Mouse (Mus musculus) G1E (cell line): ENCODE measurements around the gene Adprhl1. TPM values are rescaled to one million over a fixed set of nuclear protein-coding genes. Genes with fewer than 3 reads are reported as not detected.
A peak's percentile ranks its signal among the peaks of the same experiment; 100 is the strongest.

Experiments used
- ATAC-seq: 2 replicates; pipeline ENCODE4 v1.8.0; 2016; ENCODE audit warnings: mild to moderate bottlenecking; ENCODE audit not compliant: insufficient number of reproducible peaks, poor library complexity, low FRiP score, severe bottlenecking; ENCODE audit errors: extremely low read depth
- DNase-seq: peaks from one replicate; pipeline ENCODE4 v3.0.0; 2012; ENCODE audit warnings: low spot score
- H3K27me3 ChIP-seq: 2 replicates; pipeline ENCODE4 v1.6.1; 2012; ENCODE audit warnings: mild to moderate bottlenecking, low read length, inconsistent platforms; ENCODE audit not compliant: insufficient read depth
- H3K36me3 ChIP-seq: replicated peaks from 2 replicates; pipeline ENCODE3; 2012; ENCODE audit warnings: mild to moderate bottlenecking, inconsistent platforms
- H3K4me1 ChIP-seq: 2 replicates; pipeline ENCODE4 v1.6.1; 2012; ENCODE audit warnings: low read depth, low read length, inconsistent platforms, mixed read lengths; ENCODE audit not compliant: insufficient read depth
- H3K4me3 ChIP-seq: 2 replicates; pipeline ENCODE4 v1.5.1; 2012; ENCODE audit warnings: low read depth, mild to moderate bottlenecking, inconsistent platforms, low read length, moderate library complexity, mixed read lengths
- H3K9me3 ChIP-seq: replicated peaks from 2 replicates; pipeline ENCODE4 v1.6.1; 2012; ENCODE audit warnings: inconsistent platforms
- CTCF ChIP-seq: IDR thresholded peaks from 2 replicates; pipeline ENCODE4 v1.5.1; 2012; ENCODE audit warnings: low read depth, low read length, inconsistent platforms, mixed read lengths
- GATA1 ChIP-seq: IDR thresholded peaks from 2 replicates; pipeline ENCODE4 v1.6.1; 2012; ENCODE audit warnings: borderline replicate concordance, low read length, inconsistent platforms, mixed read lengths
- GATA2 ChIP-seq: IDR thresholded peaks from 2 replicates; pipeline ENCODE4 v1.6.1; 2012; ENCODE audit warnings: low read depth, low read length, inconsistent platforms, borderline replicate concordance
- POLR2AphosphoS5 ChIP-seq: IDR thresholded peaks from 2 replicates; pipeline ENCODE4 v1.6.1; 2012; ENCODE audit warnings: low read depth, low read length, inconsistent platforms; ENCODE audit not compliant: insufficient replicate concordance
- TAL1 ChIP-seq: conservative IDR thresholded peaks from 2 replicates; pipeline ENCODE4 v1.6.1; 2012; ENCODE audit warnings: low read depth, low read length, inconsistent platforms, mixed read lengths
- polyA plus RNA-seq: library from polyadenylated mRNA; stranded (reverse); fragments of >175 nt; gene quantifications from 2 replicates; pipeline ENCODE4 v1.2.3, GENCODE M21; 2012
- total RNA-seq, 2 experiments: library from RNA; stranded (forward) in 1 of 2; stranded (reverse) in 1 of 2; fragments of 200-1000 nt in 1 of 2; fragments of >200 nt in 1 of 2; fragmentation: Nextera tagmentation in 1 of 2; gene quantifications; 2 replicates each; pipeline ENCODE4 v1.2.3; 2014 to 2017

Gene Adprhl1
- total and polyA plus RNA-seq, 3 experiments = 0.22 TPM; not detected in 2

- H3K4me3 ChIP-seq = peak overlapping the region; percentile 24; the same call in 1 of the 2 replicates
- ATAC-seq = no peak
- peaks cover 58% of the 10 kb centered on the region for H3K36me3 ChIP-seq
- DNase-seq = peak; percentile 55
- peaks cover 67% of the 10 kb centered on the region for H3K4me1 ChIP-seq
- TF ChIP-seq TAL1 = no peak
- TF ChIP-seq CTCF = no peak
- no peaks in the 10 kb centered on the region for H3K9me3 ChIP-seq
- no peaks in the 10 kb centered on the region for H3K27me3 ChIP-seq
Observed at GRCm38 (mm10) chr8:13263376-13263775, 9.4 kb upstream of the Adprhl1 start.

- peaks cover 29% of the 10 kb centered on the region for H3K4me1 ChIP-seq
- H3K4me3 ChIP-seq = no peak overlapping the region
- ATAC-seq = no peak
- peaks cover 36% of the 10 kb centered on the region for H3K36me3 ChIP-seq
- H3K27me3 ChIP-seq = peaks cover 23% of the 10 kb centered on the region
- no peak for DNase-seq
- TF ChIP-seq GATA1 (no peak), POLR2AphosphoS5 (no peak), TAL1 (no peak), GATA2 (no peak), CTCF (no peak)
- no peaks in the 10 kb centered on the region for H3K9me3 ChIP-seq
Observed at GRCm38 (mm10) chr8:13253413-13253812, 549 bp downstream of the Adprhl1 start.

GRCm38 (mm10) chr8:13252837-13253236, 1.1 kb downstream of the Adprhl1 start:
- ATAC-seq = no peak
- peaks cover 28% of the 10 kb centered on the region for H3K27me3 ChIP-seq

GRCm38 (mm10) chr8:13244343-13244880, 9.6 kb downstream of the Adprhl1 start:
- no peak for TF ChIP-seq GATA1
- no peak for TF ChIP-seq POLR2AphosphoS5
- no peak for TF ChIP-seq CTCF
- TF ChIP-seq TAL1 = no peak
- no peak for TF ChIP-seq GATA2
- no peak for ATAC-seq

More at GRCm38 (mm10) chr8:13252837-13253236, 1.1 kb downstream of the Adprhl1 start:
- no peaks in the 10 kb centered on the region for H3K9me3 ChIP-seq
- TF ChIP-seq TAL1 (no peak), GATA2 (no peak), POLR2AphosphoS5 (no peak), GATA1 (no peak)
- peaks cover 30% of the 10 kb centered on the region for H3K36me3 ChIP-seq
- no peak overlapping the region for H3K4me3 ChIP-seq
- H3K4me1 ChIP-seq = peaks cover 23% of the 10 kb centered on the region
- DNase-seq = no peak

DNA sequence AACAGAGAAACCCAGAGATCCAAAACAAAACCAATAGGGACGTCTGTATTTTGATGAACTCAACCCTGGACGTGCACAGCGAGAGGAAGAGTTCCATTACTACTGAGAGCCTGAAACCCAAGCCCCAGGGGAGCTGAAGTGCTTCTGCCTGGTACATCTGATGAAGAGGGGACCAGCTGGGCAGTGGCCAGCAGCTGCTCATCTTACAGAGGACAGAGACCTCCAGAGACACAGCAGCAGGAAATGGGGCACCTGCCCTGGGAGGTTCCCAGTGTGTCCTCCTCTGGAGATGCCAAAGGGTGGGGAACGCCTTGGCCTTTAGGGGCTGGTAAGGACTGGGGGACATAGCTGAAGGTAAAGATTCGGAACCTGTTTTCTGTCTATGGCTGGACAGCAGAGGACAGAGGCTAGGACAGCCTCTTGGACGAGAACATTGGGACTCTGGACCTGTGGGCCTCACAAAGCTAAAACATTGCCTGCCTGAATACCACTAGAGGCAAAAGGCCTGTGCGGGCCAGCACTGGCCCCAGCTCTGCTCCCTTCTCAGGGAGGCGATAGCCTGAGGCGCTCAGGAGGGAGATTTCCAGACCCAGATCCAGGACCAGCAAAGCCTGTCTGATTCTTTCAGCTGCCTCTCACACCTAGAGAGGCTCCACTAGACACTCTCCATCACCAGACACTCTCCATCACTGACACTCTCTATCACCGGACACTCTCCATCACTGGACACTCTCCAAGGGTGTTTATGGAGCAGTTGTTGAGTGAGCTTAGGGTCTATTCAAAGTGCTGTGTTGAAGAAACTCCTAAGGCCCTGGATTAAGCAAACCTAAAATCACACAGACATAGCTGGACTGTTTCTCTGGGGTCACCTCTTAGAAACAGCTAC, 10.7 kb downstream of the Adprhl1 start:
- no peaks in the 10 kb centered on the region for H3K9me3 ChIP-seq
- no peaks in the 10 kb centered on the region for H3K4me1 ChIP-seq
- DNase-seq (no peak), ATAC-seq (no peak)
- no peak overlapping the region for H3K4me3 ChIP-seq
- TF ChIP-seq GATA2 (no peak), TAL1 (no peak), CTCF (no peak), GATA1 (no peak), POLR2AphosphoS5 (no peak)
- no peaks in the 10 kb centered on the region for H3K36me3 ChIP-seq
- peaks cover 58% of the 10 kb centered on the region for H3K27me3 ChIP-seq

More at GRCm38 (mm10) chr8:13244343-13244880, 9.6 kb downstream of the Adprhl1 start:
- Histone ChIP-seq H3K4me3 (no peak overlapping the region), H3K4me1 (no peaks in the 10 kb centered on the region), H3K9me3 (no peaks in the 10 kb centered on the region), H3K36me3 (no peaks in the 10 kb centered on the region), H3K27me3 (peaks cover 62% of the 10 kb centered on the region)
- no peak for DNase-seq

GRCm38 (mm10) chr8:13240691-13241090, 13.3 kb downstream of the Adprhl1 start:
- Histone ChIP-seq H3K9me3 (no peaks in the 10 kb centered on the region), H3K4me3 (no peak overlapping the region), H3K36me3 (no peaks in the 10 kb centered on the region), H3K4me1 (no peaks in the 10 kb centered on the region), H3K27me3 (peaks cover 58% of the 10 kb centered on the region)
- DNase-seq (no peak), ATAC-seq (no peak)
- TF ChIP-seq POLR2AphosphoS5 = no peak
- no peak for TF ChIP-seq TAL1
- TF ChIP-seq CTCF = no peak
- no peak for TF ChIP-seq GATA2

GRCm38 (mm10) chr8:13240055-13240454, 13.9 kb downstream of the Adprhl1 start:
- no peaks in the 10 kb centered on the region for H3K36me3 ChIP-seq
- H3K27me3 ChIP-seq = peaks cover 59% of the 10 kb centered on the region
- ATAC-seq (no peak), DNase-seq (no peak)
- no peak overlapping the region for H3K4me3 ChIP-seq
- H3K4me1 ChIP-seq = no peaks in the 10 kb centered on the region
- no peaks in the 10 kb centered on the region for H3K9me3 ChIP-seq
- TF ChIP-seq GATA1 = no peak
- no peak for TF ChIP-seq POLR2AphosphoS5
- no peak for TF ChIP-seq CTCF
- TF ChIP-seq TAL1 = no peak
- TF ChIP-seq GATA2 = no peak
